ENCODE assay signal across 8 mouse cellular contexts in the genomic region with DNA sequence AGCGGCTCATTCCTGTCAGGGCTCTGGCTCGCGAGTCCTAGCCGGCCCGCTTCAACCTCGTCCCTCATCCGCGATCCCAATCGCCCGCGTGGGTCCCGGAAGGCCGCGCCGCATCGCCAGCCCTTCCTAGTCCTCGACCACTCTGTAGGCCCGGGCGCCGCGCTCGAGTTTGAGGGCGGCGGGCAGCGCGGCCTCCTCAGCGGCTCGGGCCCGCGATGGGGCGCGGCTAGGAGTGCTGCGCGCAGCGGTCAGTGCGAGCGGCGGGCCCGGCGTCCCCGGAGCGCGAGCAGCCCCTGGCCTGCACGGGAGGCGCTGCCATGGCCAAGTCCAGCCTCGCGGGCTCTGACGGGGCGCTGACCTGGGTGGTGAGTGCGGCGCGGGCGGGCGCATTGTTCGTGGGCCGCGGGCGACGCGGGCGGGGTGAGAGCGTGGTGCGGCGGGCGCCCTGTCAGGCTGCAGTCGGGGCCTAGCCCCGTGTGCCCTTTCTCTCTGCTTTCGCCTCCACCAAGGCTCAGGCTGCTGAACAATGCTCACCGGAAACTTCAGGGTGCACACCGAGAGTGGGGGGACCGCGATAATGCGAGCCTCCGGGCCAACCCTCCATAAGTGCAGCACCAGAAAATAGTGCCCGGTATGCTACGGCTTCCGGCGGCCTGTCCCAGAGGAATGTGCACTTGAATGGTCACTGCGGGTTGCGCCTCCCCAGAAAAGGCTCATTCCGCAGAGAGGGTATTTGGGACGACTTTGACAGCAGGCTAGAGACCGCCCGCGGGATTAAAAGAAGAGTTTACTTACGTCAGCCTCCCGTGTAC. TPM values are rescaled to one million over a fixed set of nuclear protein-coding genes. Genes with fewer than 3 reads are reported as not detected.
DNase-seq lines count a peak whose midpoint lies in the region; ATAC-seq and TF ChIP-seq lines count a peak whose summit lies in the region.

No protein-coding gene starts in this region.

- H3K36me3 ChIP-seq in G1E (replicated peaks), result peaks cover 6% of the 10 kb centered on the region
- H3K36me3 ChIP-seq in hindbrain, embryonic 10.5 days, result peaks cover 13% of the 10 kb centered on the region

- peak; percentile 22 for DNase-seq in G1E (ENCODE audit: low spot score)
- DNase-seq in cerebellum, adult 8-10 months, result peak; percentile 69
- DNase-seq in forelimb bud, embryonic 11.5 days (ENCODE audit: low read depth, low spot score), result peak; percentile 37
- DNase-seq in hindbrain, embryonic 10.5 days (ENCODE audit: low spot score), result peak; percentile 74
- DNase-seq in layer of hippocampus, adult 9-11 months, result peak; percentile 55
- peak; percentile 81 for DNase-seq in lung, postnatal 10 days
- peak; percentile 57 for DNase-seq in ovary, postnatal 14 days (ENCODE audit: low spot score)
- peak; percentile 67 for DNase-seq in thymus, postnatal 10 days (ENCODE audit: low spot score in 2 of 2)

- 0 out of 2 replicates have a peak, but pooled peaks have one; percentile 1 for ATAC-seq in G1E (ENCODE audit: extremely low read depth, insufficient number of reproducible peaks, low FRiP score, poor library complexity, severe bottlenecking)

- H3K27ac ChIP-seq in hindbrain, embryonic 10.5 days, result peak overlapping the region; percentile 99

- no peak for TF ChIP-seq CTCF in G1E (IDR thresholded peaks at IDR 0.05; ENCODE audit: low read depth, low read length)

- peak overlapping the region; percentile 86 for H3K4me3 ChIP-seq in G1E (ENCODE audit: low read depth, low read length)
- peak overlapping the region; percentile 95 for H3K4me3 ChIP-seq in hindbrain, embryonic 10.5 days

- WGBS in hindbrain, embryonic 10.5 days, result under 1% methylated on average over 87 of the region's 87 CpGs

- H3K9me3 ChIP-seq in G1E (replicated peaks), result no peaks in the 10 kb centered on the region
- H3K9me3 ChIP-seq in hindbrain, embryonic 10.5 days, result no peaks in the 10 kb centered on the region

- H3K27me3 ChIP-seq in G1E (ENCODE audit: insufficient read depth, low read length), result no peaks in the 10 kb centered on the region
- no peaks in the 10 kb centered on the region for H3K27me3 ChIP-seq in hindbrain, embryonic 10.5 days (ENCODE audit: insufficient read depth, poor library complexity, severe bottlenecking)

- H3K4me1 ChIP-seq in G1E (ENCODE audit: insufficient read depth, low read depth, low read length), result peaks cover 15% of the 10 kb centered on the region
- peaks cover 26% of the 10 kb centered on the region for H3K4me1 ChIP-seq in hindbrain, embryonic 10.5 days (replicated peaks)

RNA-seq across cellular contexts. Expression of a gene that starts 0.6 kb away (rescaled TPM):
- 256 and 347 TPM in 2 replicates for total RNA-seq in G1E (2014; fragmentation: Nextera tagmentation)
- 195 and 215 TPM in 2 replicates for total RNA-seq in G1E (2017)
- polyA plus RNA-seq in G1E (2012), result 14.8 and 17.7 TPM in 2 replicates
- 54.7 and 72.0 TPM in 2 replicates for polyA plus RNA-seq in hindbrain, embryonic 10.5 days (2016; fragmentation: Nextera tagmentation; extraction: Ambion mirVana)

Comparison
In these comparisons a context has a peak if more than half of its experiments do, and no peak if none do; other contexts are left out.
1. Peak in every context shown above with its lines: DNase-seq, ATAC-seq, H3K4me3 ChIP-seq and H3K27ac ChIP-seq.
2. DNase-seq: peak in every context shown above with its lines; median percentile 81 in lung, postnatal 10 days; 74 in hindbrain, embryonic 10.5 days; 69 in cerebellum, adult 8-10 months; 67 in thymus, postnatal 10 days; 57 in ovary, postnatal 14 days; 55 in layer of hippocampus, adult 9-11 months; 37 in forelimb bud, embryonic 11.5 days; 22 in G1E.